Mouse (Mus musculus): ENCODE data around the gene Gipc3.

The Gipc3 gene

DNA sequence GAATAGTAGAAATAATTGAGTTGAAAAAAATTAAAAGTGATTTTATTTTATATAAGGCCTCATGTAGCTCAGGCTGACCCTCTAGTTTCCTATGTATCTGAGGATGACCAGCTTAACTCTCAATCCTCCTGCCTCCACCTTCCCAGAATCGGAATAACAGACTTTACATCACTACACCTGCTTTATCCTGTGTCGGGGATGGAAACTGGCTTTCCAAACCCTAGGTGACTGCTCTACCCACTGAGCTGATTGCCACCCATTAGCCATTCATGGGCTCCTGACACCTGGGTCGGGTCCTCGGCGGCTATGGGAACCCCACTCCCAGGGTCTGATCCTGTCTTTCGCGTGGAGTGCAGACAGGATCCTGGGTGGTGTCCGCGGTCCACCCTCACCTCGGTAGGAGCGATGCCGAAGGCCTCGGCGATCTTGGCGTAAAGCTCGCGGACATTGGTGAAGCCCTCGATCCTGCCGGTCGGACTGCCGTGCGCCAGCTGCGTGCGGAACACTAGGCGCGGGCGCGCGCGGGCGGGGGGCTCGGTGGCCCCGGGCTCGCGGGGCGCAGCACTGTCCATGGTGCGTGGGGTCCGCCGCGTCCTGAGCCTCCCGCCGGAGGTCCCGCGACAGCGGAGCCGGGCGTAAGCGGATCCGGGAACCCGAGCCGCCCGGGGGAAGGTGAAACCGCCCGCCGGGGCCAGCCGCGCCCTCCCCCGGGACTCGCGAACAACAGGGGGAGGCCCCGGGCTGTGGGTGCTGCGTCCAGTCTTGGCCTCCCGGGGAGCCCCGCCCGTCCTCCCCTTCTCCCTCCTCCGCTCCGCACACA is at the start of gene Gipc3:
Gene Gipc3 (minus strand): TSS at position 581 of the 820 bp plus-strand sequence.
- in situ Hi-C loops (cut with MboI) = loop anchor here (10.0 kb wide), 1 partner anchor 48 kb away; the partner anchor contains the start of genes Pip5k1c and Tjp3

DNA sequence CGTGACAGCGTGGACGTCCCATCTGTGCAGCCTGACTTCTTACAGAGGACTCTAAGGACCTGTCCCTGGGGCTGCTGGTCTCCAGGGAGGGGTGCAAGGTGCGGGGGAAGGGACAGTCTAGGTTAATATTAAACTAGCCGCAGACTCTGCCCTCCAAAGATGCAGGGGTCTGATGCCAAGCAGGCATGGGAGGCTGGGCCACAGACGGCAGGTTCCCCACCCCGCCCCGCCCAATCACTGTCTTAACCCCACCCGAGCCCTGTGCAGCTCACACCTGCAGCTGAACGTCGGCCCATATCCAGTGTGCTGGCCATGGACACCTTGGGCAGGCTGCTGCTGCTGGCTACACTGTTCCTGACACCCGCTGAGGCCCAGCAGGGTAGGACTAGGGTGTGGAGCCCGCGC is 49.7 kb upstream of the Gipc3 start, which contains the start of gene Smim24:
Gene Smim24 (plus strand): TSS at position 271 of the 405 bp plus-strand sequence.
- in situ Hi-C loops (cut with MboI) = no loop called here

DNA sequence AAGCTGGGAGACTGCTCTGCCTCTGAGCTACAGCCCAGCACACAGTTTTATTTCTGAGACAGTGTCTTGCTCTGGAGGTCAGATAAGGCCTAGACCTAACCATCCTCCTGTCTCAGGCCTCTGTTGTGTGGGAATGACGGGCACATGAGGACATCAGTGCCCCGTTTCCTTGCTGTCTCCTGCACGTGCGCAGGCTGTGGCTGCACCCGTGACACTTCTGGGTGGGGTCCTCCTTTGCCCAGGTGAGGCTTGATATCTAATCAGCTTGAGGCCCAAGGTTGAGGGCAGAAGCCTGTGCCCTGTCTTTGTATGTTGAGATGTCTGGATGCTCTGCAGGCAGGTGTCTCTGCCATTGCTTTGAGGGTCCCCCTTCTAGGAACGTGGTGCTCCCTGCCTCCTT is 49.2 kb upstream of the Gipc3 start:
- in situ Hi-C loops (cut with MboI) = no loop called here

DNA sequence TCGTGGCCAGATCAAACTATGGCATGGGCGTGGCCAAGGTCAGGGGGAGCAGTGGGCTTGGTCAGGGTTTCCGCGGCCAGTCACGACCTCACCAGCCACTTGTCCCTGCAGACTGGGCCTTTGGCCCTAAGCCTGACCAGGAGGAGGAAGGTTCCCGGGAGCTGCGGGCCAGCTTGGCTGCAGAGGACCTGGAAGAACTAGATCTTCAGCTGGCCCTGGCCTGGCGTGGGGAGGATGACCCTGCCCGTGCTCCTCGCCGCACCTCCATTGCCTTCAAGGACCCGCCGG is 47.6 kb upstream of the Gipc3 start:
- in situ Hi-C loops (cut with MboI) = no loop called here

DNA sequence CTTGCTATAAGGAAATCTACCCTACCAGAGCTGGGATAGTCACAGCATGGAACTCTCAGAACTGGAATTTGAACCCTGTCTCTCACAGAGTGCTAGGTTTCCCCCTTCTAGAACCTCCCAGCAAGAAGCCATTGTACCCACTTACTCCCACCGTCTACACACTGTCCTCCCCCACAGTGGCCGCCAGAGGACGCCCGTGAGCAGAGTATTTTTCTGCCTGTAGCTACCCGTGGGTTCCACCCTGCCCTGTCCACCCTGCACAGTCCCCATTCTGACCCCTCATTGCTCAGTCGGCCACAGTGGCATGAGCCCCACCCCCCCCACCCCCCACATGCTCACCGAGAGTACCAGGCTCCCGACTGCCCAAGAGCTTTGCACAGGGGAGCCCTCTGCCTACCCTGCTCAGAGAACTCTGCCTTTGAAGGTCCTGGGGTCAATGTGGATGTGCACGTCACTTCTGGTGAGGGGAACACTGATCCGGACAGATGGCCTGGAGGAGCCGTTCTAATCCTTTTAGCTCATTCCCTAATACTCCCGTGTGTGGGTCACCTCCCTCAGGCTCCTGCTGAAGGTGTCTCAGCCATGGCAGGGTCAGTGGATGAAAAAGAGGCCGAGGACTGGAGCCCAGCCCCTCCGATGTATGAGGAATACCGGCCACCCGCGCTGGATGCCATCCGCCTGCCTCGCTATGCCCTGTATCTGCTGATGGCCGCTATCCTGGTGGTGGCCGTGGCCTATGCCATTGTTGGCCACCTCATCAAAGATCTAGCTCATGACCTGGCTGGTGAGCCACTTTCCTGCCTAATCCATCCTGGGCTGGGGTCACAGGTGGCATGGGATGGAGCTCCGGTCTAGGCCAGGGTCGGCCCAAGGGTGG is 47.0 kb upstream of the Gipc3 start:
- in situ Hi-C loops (cut with MboI) = no loop called here

DNA sequence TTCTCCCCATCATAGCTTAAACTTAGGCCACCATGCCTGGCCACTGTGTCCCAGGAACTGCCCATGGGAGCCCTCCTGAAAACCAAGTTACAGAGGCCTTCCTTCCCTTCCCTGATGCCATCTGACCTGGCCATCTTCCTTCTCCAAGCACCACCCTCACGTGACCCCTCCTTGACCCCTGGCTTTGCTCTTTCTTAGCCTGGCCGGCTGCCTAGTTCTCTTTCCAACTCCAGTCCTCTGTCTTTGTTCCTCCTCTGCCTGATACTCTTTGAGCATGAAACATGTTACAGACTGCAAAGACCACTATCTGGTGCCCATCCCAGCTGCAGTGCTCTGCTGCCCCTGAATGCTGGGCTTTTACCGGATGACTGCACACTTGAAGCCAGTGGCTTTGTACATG is 46.3 kb upstream of the Gipc3 start:
- in situ Hi-C loops (cut with MboI) = no loop called here

DNA sequence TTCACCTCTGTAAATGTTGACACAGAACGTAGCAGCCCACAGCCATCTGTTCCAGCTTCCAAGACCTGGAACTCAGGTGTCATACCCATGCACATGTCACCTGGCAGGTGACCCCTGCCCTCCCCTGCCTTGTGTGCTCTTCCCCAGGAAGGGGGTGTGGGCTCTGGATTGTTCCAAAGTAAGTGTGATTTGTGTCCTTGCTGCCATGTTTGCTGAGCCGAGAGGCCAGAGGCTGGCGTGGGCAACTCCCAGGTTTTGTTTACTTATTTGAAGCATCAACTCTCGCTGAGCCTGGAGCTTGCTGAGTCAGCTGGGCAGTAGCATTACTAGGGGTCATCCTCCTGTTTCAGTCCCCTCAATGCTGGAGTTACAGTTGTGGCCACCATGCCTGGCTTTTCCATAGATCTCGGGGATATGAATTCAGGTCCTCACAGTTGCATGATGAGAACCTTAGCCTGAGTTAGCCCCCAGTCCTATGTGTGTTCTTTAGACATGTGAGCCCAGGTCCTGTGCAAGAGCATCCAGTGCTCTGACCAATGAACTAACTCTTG is 45.5 kb upstream of the Gipc3 start, which contains the start of gene Gm48552:
Gene Gm48552 (plus strand): TSS at position 501 of the 551 bp plus-strand sequence.
- in situ Hi-C loops (cut with MboI) = no loop called here

DNA sequence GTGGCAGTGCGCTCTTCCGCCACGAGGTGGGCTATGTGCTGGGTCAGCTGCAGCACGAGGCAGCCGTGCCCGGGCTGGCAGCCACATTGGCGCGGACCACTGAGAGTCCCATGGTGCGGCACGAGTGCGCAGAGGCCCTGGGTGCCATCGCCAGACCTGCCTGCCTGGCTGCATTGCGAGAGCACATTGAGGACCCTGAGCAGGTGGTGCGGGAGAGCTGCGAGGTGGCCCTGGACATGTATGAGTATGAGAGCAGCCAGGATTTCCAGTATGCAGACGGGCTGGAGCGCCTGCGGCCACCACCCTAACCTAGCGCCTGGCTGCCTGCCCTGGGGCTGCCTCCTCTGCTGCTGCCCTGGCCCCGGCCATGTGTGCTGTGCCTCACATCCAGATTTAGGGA is 44.6 kb upstream of the Gipc3 start:
- in situ Hi-C loops (cut with MboI) = no loop called here

DNA sequence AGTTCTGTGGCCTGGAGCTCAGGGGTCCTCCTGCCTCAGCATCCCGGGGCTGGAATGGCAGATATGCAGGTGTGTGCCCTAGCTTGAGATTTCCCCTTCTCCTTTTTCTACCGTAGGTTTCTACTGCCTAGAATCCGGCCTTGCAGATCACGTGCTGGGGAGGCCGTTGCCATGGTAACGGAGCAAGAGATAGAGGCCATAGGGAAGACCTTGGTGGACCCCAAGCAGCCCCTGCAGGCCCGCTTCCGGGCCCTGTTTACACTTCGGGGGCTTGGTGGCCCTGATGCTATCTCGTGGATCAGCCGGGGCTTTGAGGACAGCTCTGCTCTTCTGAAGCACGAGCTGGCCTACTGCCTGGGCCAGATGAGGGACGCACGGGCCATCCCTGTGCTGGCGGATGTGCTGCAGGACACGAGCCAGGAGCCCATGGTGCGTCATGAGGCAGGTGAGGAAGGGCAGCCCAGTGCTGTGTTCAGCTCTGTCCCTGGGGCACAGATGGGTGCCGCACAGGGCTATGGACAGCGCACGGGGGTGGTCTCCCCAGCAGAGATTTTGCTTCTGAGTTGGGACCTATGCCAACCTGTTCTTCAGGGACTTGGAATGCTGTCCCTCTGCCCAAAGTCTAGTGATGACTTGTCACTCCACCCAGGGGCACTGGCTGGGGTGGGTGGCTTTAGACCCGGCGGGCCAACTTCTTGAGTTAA is 42.7 kb upstream of the Gipc3 start:
- in situ Hi-C loops (cut with MboI) = no loop called here

DNA sequence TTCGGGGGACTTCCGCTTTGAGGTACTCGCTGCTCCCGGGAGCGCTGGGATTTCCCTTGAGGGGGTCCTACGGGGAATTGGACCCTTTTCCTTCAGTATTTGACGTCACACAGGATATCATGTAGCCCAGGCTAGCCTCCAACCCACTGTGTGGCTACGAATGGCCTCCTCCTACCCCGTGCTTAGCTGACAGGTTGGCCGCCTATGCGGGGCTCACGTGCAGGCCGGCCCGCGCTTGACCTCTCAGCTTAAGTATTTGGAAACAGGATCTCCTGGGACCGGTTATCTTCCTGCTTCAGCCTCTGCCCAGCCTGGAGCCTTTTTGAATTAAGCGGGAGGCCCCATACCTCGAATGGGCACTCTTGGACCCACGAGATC is 41.5 kb upstream of the Gipc3 start:
- in situ Hi-C loops (cut with MboI) = no loop called here

DNA sequence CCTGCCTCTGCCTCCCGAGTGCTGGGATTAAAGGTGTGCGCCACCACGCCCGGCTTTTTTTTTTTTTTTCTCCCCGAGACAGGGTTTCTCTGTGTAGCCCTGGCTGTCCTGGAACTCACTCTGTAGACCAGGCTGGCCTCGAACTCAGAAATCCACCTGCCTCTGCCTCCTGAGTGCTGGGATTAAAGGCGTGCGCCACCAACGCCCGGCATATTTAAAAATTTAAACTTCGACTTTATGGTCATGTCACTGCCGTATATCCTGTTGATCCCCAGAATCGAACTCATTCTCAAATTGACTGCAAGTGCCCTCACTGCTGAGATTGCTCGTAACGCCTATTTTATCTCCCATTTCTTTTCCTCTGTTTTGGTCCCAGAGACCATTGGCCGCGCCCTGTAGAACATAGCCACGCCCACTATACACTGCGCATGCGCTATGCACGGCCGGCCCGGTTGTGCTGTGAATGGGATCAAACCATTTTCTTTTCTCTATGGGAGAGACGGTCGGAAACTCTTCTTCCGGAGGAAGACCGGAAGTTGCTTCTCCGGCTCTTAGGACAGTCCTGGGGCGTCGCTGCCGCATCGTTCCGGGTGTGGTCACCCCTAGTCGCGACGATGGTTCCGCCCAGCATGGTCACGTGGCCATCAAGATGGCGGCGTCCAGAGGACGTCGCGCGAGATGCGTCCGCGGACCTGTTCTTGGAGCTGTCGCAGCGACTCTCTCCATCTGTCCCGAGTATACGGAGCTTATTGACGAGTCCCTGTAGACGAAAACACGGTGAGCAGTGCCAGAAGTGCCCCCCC is 40.9 kb upstream of the Gipc3 start, which contains the start of the genes Dohh and Gm48551:
Gene Dohh (plus strand): TSS at position 627 of the 803 bp plus-strand sequence.
Gene Gm48551 (plus strand): TSS at position 665 of the 803 bp plus-strand sequence.
- in situ Hi-C loops (cut with MboI) = no loop called here

DNA sequence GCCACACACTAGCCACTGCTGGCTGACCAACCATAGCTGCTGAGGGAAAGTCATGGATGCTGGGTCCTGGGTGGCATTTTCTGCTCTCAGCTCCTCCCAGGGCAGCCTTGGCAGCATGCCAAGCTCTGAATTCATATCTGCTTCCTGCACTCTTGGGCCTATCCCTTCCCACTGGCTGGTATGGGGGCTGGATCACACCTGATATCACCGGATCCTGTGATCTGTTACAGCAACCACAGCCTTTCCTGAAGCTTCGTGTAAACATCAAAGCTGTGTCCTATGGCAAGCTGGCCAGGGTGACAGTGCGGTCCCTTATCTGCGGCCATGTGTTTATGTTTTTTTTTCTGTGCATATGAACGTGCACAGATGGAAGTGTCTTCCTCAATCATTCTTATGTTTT is 39.0 kb upstream of the Gipc3 start:
- in situ Hi-C loops (cut with MboI) = no loop called here

DNA sequence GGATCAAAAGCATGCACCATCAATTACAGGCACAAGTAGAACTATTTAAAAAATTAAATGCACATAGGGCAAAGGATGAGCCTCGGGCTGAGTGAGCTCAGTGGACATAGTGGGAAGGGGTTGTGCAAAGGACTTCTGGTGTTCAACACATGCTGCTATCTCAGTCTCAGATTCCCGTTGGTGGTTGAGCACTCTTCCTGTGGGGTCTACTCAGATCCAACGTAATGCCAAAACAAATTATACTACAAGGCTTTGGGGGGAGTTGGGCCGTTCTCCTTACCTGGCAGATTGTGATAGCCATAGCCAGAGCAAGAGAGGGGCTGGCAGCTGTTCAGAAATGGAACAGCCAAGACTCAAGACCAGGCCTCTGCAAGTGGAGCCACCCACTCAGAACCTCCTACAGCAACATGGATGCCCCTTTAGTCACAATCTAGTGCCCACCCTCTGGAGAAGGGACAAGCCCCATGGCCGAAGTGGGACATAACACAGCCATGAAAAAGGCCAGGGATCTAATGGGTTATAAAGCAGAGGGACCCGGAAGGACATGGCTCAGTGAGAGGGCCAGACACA is 36.8 kb upstream of the Gipc3 start:
- in situ Hi-C loops (cut with MboI) = no loop called here

DNA sequence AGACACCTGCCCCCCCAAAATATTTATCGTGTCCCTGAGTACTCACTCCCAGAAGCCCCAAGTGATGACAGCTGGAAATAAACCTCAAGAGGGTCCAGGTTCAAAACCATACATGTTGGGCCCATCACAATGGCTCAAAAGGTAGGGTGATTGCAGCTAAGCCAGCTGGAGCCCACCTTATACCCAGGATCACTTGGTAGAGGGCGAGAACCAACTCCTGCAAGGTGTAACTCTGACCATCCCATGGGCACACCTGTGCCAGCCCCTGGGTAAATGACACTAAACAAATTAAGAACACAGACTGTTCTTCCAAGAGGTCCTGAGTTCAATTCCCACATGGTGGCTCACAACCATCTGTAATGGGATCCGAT is 36.1 kb upstream of the Gipc3 start:
- in situ Hi-C loops (cut with MboI) = no loop called here

DNA sequence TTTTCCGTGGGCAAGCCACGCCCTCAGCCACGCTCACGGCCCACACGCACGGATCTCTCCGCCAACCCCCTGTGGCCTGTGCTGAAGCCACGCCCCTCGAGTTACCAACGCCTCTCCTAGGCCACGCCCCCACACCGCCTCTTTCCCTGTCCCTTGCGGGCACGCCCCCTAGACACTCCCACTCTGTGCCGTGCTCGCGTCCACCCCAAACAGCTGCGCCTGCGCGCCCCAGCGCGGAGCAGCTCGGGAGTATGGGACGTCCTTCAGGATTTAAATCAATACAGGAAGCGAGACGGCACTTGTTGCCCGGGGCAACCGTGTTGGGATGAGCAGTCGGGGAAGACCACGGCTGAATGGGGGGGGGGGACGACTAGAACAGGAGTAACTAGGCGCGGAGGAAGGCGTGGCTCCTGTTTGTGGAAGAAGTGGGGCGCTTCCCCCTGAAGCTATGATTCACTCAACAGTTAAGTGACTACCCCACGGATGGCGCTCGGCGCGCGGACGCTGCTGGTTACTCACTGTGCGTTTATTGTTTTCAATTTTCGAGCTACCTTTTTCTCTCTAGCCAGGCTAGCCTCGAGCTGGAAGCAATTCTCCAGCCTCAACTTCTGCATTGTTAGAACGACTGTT is 35.6 kb upstream of the Gipc3 start:
- in situ Hi-C loops (cut with MboI) = no loop called here

DNA sequence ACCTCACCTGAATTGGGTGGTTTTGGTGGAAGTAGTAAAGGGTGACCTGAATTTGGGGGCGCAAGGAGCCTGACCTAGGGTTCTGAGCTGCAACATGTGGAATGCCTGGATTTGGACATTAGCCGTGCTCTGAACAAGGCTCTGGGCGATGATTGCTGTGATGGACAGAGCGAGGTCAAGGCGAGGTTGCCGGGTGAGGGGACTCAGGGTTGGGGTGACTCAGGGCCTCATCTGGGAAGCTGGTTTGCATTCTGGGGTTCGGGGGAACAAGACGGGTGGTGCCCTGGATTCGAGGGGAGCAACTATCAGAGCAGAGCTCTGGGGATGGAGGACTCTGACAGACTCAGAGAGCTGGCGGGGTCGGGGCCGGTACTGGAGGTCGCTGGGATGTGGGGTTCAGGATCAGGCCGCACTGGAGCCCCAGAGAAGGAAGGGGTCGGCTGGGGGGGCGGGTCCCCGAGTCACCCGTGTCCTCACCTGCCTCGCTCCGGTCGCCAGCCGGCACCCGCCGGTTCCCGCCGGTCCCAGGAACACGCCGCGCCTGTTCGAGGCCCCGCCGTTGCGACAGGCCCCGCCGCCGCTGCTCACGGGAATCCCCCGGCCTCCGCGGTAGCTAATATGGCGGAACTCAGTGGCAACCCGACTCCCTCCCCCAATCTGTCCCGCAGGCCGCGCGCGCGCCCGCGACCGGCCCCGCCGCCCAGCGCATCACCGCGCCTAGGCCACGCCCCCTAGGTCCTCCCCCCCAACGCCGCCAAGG is 34.9 kb upstream of the Gipc3 start, which contains the start of gene Fzr1:
Gene Fzr1 (minus strand): TSS at position 724 of the 760 bp plus-strand sequence.
- in situ Hi-C loops (cut with MboI) = no loop called here

DNA sequence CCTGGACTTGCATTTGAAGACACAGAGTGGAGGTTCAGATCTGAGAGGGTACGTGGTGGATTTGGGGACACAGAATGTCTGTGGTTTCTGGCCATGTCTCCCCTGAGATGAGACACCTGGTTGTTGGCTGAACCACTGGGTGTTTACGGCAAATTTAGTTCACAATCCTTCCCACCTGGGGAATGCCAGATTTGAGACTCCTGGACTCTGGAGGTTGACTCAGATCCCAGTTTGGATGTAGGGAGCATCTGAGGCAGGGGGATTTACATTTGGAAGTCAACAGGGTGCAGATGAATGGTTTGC is 34.2 kb upstream of the Gipc3 start:
- in situ Hi-C loops (cut with MboI) = no loop called here

DNA sequence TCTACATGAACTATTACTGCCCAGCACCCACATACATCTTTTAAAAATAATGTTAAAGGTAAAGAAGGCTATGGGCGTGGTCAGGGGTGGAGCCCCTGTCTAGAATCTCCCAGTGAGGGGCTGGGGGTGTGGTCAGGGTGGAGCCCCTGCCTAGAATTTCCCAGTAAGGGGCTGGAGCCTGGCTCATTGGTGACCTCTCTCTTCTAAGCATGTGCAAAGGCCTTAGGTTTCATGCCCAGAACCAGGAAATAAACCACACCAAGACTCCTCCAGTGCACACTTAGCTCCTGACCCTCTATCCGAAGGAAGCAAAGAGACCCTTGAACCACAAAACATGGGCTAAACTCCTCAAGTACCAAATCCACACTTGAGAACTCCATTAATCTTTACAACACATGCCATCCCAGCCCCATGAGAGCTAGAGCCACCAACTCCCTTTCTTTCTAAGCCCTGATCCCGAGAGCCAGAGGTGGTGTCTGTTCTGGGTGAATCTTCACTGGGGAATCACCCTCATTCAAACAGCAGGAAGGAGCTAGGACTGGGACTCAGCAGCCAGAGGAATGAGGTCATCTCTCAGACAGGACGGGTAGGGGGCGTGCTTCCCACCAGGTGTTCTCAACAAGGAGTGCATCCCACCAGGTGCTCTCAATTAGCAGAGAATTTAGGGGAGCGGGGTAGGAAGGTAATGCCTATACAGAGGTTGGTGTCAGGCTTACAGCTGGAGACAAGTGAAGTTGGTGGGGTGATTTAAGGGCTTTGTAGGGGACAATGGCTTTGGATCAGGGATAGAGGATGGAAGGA is 33.7 kb upstream of the Gipc3 start:
- in situ Hi-C loops (cut with MboI) = no loop called here

DNA sequence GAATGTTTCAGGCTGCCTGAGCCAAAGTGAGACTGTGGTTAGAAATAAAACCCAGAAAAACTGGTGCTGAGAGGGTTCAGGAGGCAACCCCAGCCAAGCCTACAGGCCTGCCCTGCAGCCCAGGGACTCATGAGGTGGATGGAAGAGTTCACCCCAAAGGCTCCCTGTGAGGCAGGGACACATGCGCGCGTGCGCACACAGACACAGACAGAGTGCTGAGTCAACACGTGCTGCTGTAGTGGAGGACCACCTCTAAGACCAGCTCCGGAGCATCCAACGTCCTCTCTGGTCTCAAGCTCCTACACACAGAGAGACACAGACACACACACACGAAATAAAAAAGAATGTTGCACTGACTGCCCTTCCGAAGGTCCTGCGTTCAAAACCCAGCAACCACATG is 32.3 kb upstream of the Gipc3 start:
- in situ Hi-C loops (cut with MboI) = no loop called here

Measured in mature B cell (primary cell).